Mouse (Mus musculus): ENCODE measurements around the gene A430033K04Rik.

A430033K04Rik gene

GRCm38 (mm10) chr5:138697466-138697865 is 74.8 kb downstream of the A430033K04Rik start:
- DNase-seq = no peak
